Mouse (Mus musculus): Measurements from ENCODE around the gene Gm21190. TPM values are rescaled to one million over a fixed set of nuclear protein-coding genes. Genes with fewer than 3 reads are reported as not detected.

Gm21190 gene
- not detected for polyA plus RNA-seq (2017; shearing (Covaris generic))

DNA sequence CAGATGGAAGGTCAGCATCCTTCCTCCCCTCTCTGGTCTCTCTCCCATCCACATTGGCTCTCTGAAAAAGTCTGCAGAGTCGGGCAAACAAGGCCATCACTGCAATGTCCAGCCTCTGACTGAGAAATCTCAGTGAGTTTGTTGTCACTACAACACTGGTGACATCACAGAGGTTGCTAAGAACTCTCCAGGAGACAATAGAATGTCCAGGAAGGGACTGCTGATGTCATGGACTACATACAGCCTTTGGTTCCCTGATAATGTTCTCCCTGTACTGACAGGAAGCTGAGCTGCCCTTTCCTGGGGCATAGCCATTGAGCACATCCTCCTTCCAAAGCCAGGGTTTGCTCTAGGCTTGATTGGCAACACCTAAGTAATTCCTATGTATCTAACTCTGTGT, at the start of gene Gm21190:
TSS of gene Gm21190 (minus strand) at position 101 of the 400 bp plus-strand sequence.

DNA sequence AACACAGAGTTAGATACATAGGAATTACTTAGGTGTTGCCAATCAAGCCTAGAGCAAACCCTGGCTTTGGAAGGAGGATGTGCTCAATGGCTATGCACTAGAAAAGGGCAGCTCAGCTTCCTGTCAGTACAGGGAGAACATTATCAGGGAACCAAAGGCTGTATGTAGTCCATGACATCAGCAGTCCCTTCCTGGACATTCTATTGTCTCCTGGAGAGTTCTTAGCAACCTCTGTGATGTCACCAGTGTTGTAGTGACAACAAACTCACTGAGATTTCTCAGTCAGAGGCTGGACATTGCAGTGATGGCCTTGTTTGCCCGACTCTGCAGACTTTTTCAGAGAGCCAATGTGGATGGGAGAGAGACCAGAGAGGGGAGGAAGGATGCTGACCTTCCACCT, 48.0 kb upstream of the Gm21190 start, which contains the start of gene Gm21083:
TSS of gene Gm21083 (plus strand) at position 301 of the 400 bp plus-strand sequence.

DNA sequence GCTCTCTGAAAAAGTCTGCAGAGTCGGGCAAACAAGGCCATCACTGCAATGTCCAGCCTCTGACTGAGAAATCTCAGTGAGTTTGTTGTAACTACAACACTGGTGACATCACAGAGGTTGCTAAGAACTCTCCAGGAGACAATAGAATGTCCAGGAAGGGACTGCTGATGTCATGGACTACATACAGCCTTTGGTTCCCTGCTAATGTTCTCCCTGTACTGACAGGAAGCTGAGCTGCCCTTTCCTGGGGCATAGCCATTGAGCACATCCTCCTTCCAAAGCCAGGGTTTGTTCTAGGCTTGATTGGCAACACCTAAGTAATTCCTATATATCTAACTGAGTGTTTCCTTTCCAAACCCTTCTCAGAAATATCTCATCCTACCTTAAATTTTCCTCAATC, 52.6 kb downstream of the Gm21190 start, which contains the start of gene Gm21149:
TSS of gene Gm21149 (minus strand) at position 101 of the 400 bp plus-strand sequence.

Other genes starting within 250 kb of the Gm21190 start
- gene Gm21149, start 52.7 kb downstream of the Gm21190 start, polyA plus RNA-seq (2017; shearing (Covaris generic)): not detected
- not detected for gene Gm21083, start 48.1 kb upstream of the Gm21190 start, polyA plus RNA-seq (2017; shearing (Covaris generic))
- not detected for gene Speer4d, start 89.8 kb upstream of the Gm21190 start, polyA plus RNA-seq (2017; shearing (Covaris generic))
- gene 4930572O03Rik, start 127.8 kb upstream of the Gm21190 start, polyA plus RNA-seq (2017; shearing (Covaris generic)): not detected
- gene Speer4c, start 185.0 kb upstream of the Gm21190 start, polyA plus RNA-seq (2017; shearing (Covaris generic)): not detected